Mouse (Mus musculus) testis, adult 2 months (tissue): ENCODE data around the gene Map1lc3a. TPM values are rescaled to one million over a fixed set of nuclear protein-coding genes. Genes with fewer than 3 reads are reported as not detected.

Experiments used
- H3K27ac ChIP-seq: fragments of 200-500 bp; 2 replicates; pipeline ENCODE4 v1.5.1; 2012; ENCODE audit warnings: low read depth, low read length; ENCODE audit not compliant: control insufficient read depth, insufficient read depth
- H3K27me3 ChIP-seq: fragments of 200-500 bp; 2 replicates; pipeline ENCODE4 v1.6.1; 2012; ENCODE audit warnings: mild to moderate bottlenecking, low read length, moderate library complexity; ENCODE audit not compliant: control insufficient read depth, insufficient read depth
- H3K36me3 ChIP-seq: fragments of 200-500 bp; 2 replicates; pipeline ENCODE4 v1.6.1; 2012; ENCODE audit warnings: mild to moderate bottlenecking, low read length; ENCODE audit not compliant: control insufficient read depth, insufficient read depth
- H3K4me1 ChIP-seq: fragments of 200-500 bp; 2 replicates; pipeline ENCODE4 v1.6.1; 2012; ENCODE audit warnings: low read length; ENCODE audit not compliant: control insufficient read depth, insufficient read depth
- H3K4me3 ChIP-seq: fragments of 200-500 bp; 2 replicates; pipeline ENCODE4 v1.5.1; 2012; ENCODE audit warnings: low read depth, mild to moderate bottlenecking, low read length, moderate library complexity, mixed read lengths; ENCODE audit not compliant: control insufficient read depth
- CTCF ChIP-seq: fragments of 200-500 bp; IDR thresholded peaks from 2 replicates; pipeline ENCODE4 v1.5.1; 2012; ENCODE audit warnings: low read depth, mild to moderate bottlenecking, inconsistent platforms, low read length, moderate library complexity; ENCODE audit not compliant: control insufficient read depth, insufficient read depth, insufficient replicate concordance
- POLR2A ChIP-seq: fragments of 200-500 bp; IDR thresholded peaks from 2 replicates; pipeline ENCODE4 v1.6.1; 2012; ENCODE audit warnings: low read depth, mild to moderate bottlenecking, inconsistent platforms, low read length, moderate library complexity; ENCODE audit not compliant: control insufficient read depth
- polyA plus RNA-seq: library from polyadenylated mRNA; depleted of rRNA; stranded (reverse); fragments of >200 nt; gene quantifications from 2 replicates; pipeline ENCODE4 v1.2.3, GENCODE M21; 2012; rRNA removed

The Map1lc3a gene
- polyA plus RNA-seq, result 897 and 985 TPM in 2 replicates

DNA sequence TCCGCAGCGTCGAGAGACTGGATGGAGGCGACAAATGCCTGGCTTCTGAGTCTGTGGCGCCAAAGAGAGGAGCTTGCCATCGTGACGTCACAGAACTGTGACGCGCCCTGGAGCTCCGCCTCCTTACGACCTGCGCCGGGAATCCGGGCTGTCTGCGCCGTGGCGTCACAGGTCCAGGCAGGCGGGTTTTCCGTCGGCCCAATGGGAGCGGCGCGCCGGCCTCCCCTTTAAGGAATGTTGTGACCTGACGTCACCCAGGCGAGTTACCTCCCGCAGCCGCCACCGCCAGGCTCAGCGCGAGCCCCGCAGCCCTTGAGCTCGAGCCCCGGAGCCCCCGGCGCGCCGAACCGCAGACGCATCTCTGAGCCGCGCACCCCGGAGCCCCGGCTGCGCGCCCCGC is at the start of gene Map1lc3a:
Gene Map1lc3a (plus strand): TSS at position 103 of the 400 bp plus-strand sequence.
- TF ChIP-seq CTCF (no peak), POLR2A (peak; percentile 71)
- Histone ChIP-seq H3K27me3 (no peaks in the 10 kb centered on the region), H3K27ac (peak within 1 kb of the TSS; percentile 72), H3K36me3 (no peaks in the 10 kb centered on the region; the same call in 1 of the 2 replicates), H3K4me1 (peaks cover 6% of the 10 kb centered on the region), H3K4me3 (peak within 1 kb of the TSS; percentile 90)

DNA sequence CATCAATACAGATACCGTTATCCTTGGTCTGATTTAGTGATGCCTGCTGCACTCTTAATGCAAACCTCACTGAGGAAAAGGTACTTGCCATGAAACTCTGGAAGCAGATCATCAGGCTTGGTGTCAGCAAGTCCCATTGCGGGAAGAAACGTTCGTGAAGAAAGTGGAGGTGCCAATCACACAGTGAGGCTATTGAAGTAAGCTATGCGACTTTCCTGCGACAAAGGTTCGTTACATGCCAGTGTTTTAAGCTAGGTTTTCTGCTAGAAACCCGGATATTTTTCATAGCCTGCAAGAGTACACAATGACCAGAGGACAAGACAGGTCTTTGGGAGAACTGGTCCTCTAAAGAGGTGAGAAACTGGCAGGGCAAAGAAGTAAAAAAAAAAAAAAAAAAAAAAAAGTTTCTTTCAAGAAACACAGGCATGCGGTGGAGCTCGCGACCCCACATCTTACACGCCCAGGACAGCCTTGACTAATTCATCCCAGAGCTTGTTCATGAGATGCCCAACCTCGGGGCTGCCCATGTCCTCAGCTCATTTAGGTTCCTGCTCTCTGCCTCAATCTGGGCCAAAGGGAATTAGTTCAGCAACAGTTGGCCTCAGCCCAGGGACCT is 40.2 kb upstream of the Map1lc3a start:
- H3K36me3 ChIP-seq, result no peaks in the 10 kb centered on the region
- TF ChIP-seq POLR2A (no peak), CTCF (no peak)
- peak overlapping the region; percentile 91 for H3K27ac ChIP-seq

DNA sequence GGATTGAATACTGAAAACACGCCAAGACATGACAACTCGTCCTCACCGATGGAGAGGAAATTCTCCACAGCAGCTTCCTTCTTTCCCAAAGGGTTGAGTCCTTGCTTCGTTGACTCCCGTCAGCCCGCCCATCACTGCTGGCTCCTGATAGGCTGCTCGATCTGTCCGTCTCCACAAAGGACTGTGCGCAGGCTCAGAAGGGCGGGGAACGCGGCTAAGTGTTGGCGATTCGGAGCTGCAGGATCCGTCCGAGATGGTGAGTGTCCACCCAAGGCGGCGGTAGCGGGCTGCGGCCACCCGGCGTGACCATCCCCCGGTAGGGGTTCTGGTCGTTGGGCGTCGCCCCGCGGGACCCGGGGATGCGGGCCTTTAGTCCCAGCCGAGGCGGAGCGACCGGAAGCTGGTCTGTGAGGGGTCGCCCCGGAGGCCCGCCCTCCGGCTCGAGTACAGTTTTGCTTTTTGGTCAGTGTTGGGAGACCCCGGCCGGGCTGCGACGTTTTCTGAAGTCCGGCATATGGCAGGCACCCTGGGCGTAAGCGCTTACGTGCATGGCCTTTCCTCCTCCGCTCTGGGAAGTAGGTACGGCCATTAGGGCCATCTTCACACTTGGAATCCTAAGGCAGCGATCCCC is 39.6 kb upstream of the Map1lc3a start, which contains the start of gene Dynlrb1:
Gene Dynlrb1 (plus strand): TSS at position 172 of the 631 bp plus-strand sequence.
- peak; percentile 91 for TF ChIP-seq POLR2A
- no peak for TF ChIP-seq CTCF
- Histone ChIP-seq H3K27ac (peak within 1 kb of the TSS; percentile 91), H3K36me3 (no peaks in the 10 kb centered on the region)

More for the DNA sequence above, 40.2 kb upstream of the Map1lc3a start:
- no peaks in the 10 kb centered on the region for H3K27me3 ChIP-seq
- H3K4me3 ChIP-seq, result peak overlapping the region; percentile 94
- peaks cover 9% of the 10 kb centered on the region for H3K4me1 ChIP-seq

DNA sequence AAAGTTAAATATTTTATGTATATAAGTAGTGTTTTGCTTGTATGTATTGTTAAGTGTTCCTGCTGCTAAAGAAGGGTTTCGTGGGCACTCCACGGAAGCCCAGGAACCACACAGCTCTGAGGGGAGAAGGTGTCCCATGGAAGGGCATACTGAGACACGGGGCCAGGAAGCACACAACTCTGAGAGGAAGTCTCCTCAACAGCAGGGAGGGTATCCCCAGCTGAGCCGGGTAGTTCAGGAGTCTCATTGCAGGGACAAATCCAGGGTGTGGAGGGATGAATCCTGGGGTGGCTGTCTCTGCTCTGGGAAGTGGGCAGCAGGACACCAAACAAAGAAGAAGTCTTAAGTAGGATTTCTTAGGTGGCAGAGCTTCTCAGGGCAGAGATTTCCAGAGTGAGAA is 38.8 kb upstream of the Map1lc3a start:
- TF ChIP-seq CTCF (no peak), POLR2A (no peak)
- H3K36me3 ChIP-seq, result no peaks in the 10 kb centered on the region
- H3K27me3 ChIP-seq, result no peaks in the 10 kb centered on the region
- no peak overlapping the region for H3K27ac ChIP-seq
- peaks cover 9% of the 10 kb centered on the region for H3K4me1 ChIP-seq
- H3K4me3 ChIP-seq, result peak overlapping the region; percentile 39

More for the DNA sequence above, 39.6 kb upstream of the Map1lc3a start, which contains the start of gene Dynlrb1:
- H3K27me3 ChIP-seq, result no peaks in the 10 kb centered on the region
- peak within 1 kb of the TSS; percentile 94 for H3K4me3 ChIP-seq
- peaks cover 9% of the 10 kb centered on the region for H3K4me1 ChIP-seq

DNA sequence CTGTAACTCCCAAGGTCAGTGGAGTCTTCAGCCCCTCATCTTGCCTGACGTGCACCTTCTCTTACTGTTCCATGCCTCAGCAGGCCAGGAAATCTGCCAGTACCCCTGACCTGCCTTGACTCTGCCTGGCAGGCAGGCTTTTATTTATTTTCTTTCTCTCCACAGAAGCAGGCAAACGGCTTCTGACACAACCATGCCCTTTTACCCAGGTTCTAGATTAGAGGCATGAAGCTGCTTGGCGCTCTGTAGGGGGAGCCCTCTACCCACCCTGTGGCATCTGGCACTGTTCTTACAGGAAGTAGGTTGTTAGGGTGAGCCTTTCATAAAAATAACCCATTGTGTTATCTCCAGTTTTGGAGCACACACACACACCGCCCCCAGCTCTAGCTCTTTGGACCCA is 35.2 kb upstream of the Map1lc3a start:
- no peaks in the 10 kb centered on the region for H3K36me3 ChIP-seq
- peaks cover 9% of the 10 kb centered on the region for H3K4me1 ChIP-seq
- no peaks in the 10 kb centered on the region for H3K27me3 ChIP-seq
- TF ChIP-seq CTCF (no peak), POLR2A (no peak)
- no peak overlapping the region for H3K27ac ChIP-seq
- no peak overlapping the region for H3K4me3 ChIP-seq

DNA sequence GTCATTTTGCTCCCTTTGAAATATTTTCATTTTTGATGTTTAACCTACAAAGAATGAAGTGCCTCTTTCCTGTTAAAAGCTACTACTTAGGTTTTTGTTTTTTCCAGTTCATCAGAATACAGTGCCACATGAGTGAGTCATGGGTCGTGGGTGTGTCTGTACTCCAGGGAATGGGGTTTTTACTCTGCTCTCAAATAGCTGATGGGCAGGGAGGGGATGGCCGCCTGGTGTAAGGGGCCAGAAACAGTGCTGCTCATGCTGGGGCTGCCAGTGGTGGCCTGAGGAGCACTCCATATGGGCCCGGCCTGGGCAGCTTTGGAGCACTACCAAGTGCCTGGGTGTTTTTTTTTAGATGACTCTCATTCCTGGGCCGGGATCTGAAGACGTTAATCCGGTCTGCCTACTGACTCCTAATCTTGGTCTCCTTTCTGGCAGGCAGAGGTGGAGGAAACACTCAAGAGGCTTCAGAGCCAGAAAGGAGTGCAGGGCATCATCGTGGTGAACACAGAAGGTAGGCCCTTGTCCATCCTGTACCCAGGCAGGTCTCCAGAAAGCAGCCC is 33.7 kb upstream of the Map1lc3a start:
- no peaks in the 10 kb centered on the region for H3K27me3 ChIP-seq
- H3K27ac ChIP-seq, result no peak overlapping the region
- H3K4me1 ChIP-seq, result peaks cover 4% of the 10 kb centered on the region
- H3K4me3 ChIP-seq, result no peak overlapping the region
- TF ChIP-seq CTCF (no peak), POLR2A (no peak)
- H3K36me3 ChIP-seq, result no peaks in the 10 kb centered on the region

DNA sequence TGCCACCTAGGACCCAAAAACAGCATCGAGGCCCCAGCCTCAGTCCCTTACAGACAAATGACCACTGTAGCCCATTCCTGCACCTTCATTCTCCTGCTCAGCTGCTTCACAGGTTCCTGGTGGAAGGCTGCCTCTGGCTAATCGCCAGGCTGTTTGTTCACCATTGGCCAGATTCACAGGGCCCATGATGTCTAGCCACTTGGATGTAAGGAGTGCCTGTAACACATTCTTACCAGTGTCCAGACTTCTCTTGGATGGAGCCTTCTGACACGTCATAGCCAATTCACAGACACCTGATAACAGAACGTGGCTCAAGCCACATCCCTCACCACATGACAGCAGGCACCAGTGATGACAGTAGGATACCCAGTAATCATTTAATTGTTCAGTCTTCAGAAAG is 29.9 kb upstream of the Map1lc3a start:
- Histone ChIP-seq H3K4me1 (no peaks in the 10 kb centered on the region), H3K36me3 (no peaks in the 10 kb centered on the region), H3K27me3 (no peaks in the 10 kb centered on the region), H3K4me3 (no peak overlapping the region), H3K27ac (no peak overlapping the region)
- TF ChIP-seq CTCF (no peak), POLR2A (no peak)
